Mouse (Mus musculus) liver, postnatal 0 days (tissue): ENCODE measurements around the gene Phactr2. TPM values are rescaled to one million over a fixed set of nuclear protein-coding genes. Genes with fewer than 3 reads are reported as not detected.
"Not testable (repeated sequence)": the region's sequence is repeated elsewhere in the genome, so short reads cannot be mapped to it uniquely, and the experiment has no call there.

Source experiments
- ATAC-seq: fragments of 200-750 bp; cut with Nextera tagmentation; 2 replicates; pipeline ENCODE4 v1.8.0; 2017; ENCODE audit warnings: mild to moderate bottlenecking, moderate library complexity
- DNase-seq: peaks from one replicate; pipeline ENCODE4 v3.0.0-alpha.2; 2016
- H3K27ac ChIP-seq: fragments of 300-500 bp; sonication (generic); 2 replicates; pipeline ENCODE4 v1.5.1; 2014; ENCODE audit warnings: antibody characterized with exemption, moderate library complexity, mild to moderate bottlenecking, low read depth
- H3K27me3 ChIP-seq: fragments of 300-500 bp; sonication (generic); 2 replicates; pipeline ENCODE4 v1.6.1; 2014; ENCODE audit warnings: low read length, control low read depth, mixed read lengths; ENCODE audit not compliant: insufficient read depth
- H3K36me3 ChIP-seq: fragments of 300-500 bp; sonication (generic); replicated peaks from 2 replicates; pipeline ENCODE4 v1.6.1; 2014; ENCODE audit warnings: mild to moderate bottlenecking, control low read depth, low read length, moderate library complexity, mixed read lengths; ENCODE audit not compliant: insufficient read depth
- H3K4me1 ChIP-seq: fragments of 300-500 bp; sonication (generic); 2 replicates; pipeline ENCODE4 v1.6.1; 2014; ENCODE audit warnings: antibody characterized with exemption, mild to moderate bottlenecking, control low read depth; ENCODE audit not compliant: insufficient read depth
- H3K4me2 ChIP-seq: fragments of 300-500 bp; sonication (generic); 2 replicates; pipeline ENCODE4 v1.6.1; 2014; ENCODE audit warnings: low read depth, mild to moderate bottlenecking, low read length, moderate library complexity, mixed read lengths
- H3K4me3 ChIP-seq: fragments of 300-500 bp; sonication (generic); 2 replicates; pipeline ENCODE4 v1.5.1; 2014; ENCODE audit warnings: low read depth, low read length
- H3K9ac ChIP-seq: fragments of 300-500 bp; sonication (generic); replicated peaks from 2 replicates; pipeline ENCODE4 v1.6.1; 2014; ENCODE audit warnings: mild to moderate bottlenecking, moderate library complexity
- H3K9me3 ChIP-seq: fragments of 300-500 bp; sonication (generic); 2 replicates; pipeline ENCODE4 v1.6.1; 2016; ENCODE audit warnings: mild to moderate bottlenecking, control low read depth, low read length, mixed read lengths
- CTCF ChIP-seq: sonication (generic); IDR thresholded peaks from 2 replicates; pipeline ENCODE4 v1.5.1; 2016; ENCODE audit warnings: antibody characterized with exemption, low read depth
- EP300 ChIP-seq: IDR thresholded peaks from 2 replicates; pipeline ENCODE4 v1.6.1; 2016; ENCODE audit warnings: antibody characterized with exemption, low read depth, mild to moderate bottlenecking
- WGBS: fragments of 180-500 bp; shearing (Covaris S2); extraction: QIAGEN DNeasy Blood & Tissue Kit; methylation state at CpG from one replicate; pipeline ENCODE4 v1.1.7; 2014; ENCODE audit not compliant: insufficient replicate concordance; 5-methylcytosine and 5-hydroxymethylcytosine counted together
- polyA plus RNA-seq: library from polyadenylated mRNA; unstranded; fragments of >200 nt; fragmentation: Nextera tagmentation; extraction: Ambion mirVana; gene quantifications from 2 replicates; pipeline ENCODE4 v1.2.1, GENCODE M21; 2015

Gene Phactr2
- polyA plus RNA-seq, 1 experiment from 2014 or later = 4.9 TPM

DNA sequence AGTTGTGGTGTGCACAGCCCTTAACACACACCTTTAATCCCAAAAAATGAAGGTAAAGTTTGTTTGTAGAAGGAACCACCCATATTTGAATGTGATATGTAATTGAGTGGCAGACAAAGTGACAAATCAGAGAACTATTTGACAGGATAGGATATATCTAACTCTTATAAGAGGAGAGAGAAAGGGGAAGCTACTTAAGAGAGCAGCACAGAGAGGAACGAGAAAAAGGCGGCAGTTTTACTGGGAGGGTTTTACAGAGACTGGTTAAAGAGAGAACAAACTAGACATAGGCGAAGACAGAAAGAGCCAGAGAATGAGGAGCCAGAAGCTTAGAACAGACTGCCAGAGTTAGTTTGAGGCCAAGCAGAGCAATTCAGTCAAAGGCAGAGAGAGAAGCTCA is 273.4 kb downstream of the Phactr2 start:
- WGBS = 69% methylated on average over 3 of the region's 3 CpGs
- Histone ChIP-seq H3K9me3 (no peaks in the 10 kb centered on the region), H3K4me2 (no peak overlapping the region), H3K27ac (no peak overlapping the region), H3K4me3 (no peak overlapping the region), H3K27me3 (no peaks in the 10 kb centered on the region), H3K36me3 (no peaks in the 10 kb centered on the region), H3K4me1 (no peaks in the 10 kb centered on the region), H3K9ac (no peak overlapping the region)
- no peak for ATAC-seq
- TF ChIP-seq CTCF (no peak), EP300 (no peak)
- DNase-seq = no peak

DNA sequence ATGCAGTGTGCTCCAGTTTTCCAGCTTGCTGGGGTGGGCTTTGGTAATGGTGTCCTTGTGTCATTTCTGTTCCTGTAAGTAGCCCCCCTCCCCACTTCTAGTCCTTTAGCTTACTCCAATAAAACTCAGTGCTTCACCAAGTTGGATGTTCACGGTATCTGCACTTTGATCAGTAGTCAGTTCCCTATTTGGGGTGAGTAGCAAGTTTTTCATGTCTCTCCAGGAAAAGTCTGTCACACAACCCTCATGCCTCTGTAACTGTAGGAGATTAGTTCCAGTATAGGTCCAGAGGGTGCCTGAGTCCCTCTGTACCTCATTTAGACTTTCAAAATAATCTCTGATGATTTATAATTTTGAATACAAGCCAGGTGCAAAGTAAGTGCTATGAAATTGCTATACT is 275.0 kb downstream of the Phactr2 start:
- 45% methylated on average over 1 of the region's 1 CpGs for WGBS
- Histone ChIP-seq H3K27me3 (no peaks in the 10 kb centered on the region), H3K36me3 (no peaks in the 10 kb centered on the region), H3K27ac (no peak overlapping the region), H3K4me1 (no peaks in the 10 kb centered on the region), H3K4me2 (no peak overlapping the region), H3K4me3 (no peak overlapping the region), H3K9ac (no peak overlapping the region), H3K9me3 (no peaks in the 10 kb centered on the region)
- TF ChIP-seq EP300 (no peak), CTCF (no peak)
- ATAC-seq (no peak), DNase-seq (no peak)

DNA sequence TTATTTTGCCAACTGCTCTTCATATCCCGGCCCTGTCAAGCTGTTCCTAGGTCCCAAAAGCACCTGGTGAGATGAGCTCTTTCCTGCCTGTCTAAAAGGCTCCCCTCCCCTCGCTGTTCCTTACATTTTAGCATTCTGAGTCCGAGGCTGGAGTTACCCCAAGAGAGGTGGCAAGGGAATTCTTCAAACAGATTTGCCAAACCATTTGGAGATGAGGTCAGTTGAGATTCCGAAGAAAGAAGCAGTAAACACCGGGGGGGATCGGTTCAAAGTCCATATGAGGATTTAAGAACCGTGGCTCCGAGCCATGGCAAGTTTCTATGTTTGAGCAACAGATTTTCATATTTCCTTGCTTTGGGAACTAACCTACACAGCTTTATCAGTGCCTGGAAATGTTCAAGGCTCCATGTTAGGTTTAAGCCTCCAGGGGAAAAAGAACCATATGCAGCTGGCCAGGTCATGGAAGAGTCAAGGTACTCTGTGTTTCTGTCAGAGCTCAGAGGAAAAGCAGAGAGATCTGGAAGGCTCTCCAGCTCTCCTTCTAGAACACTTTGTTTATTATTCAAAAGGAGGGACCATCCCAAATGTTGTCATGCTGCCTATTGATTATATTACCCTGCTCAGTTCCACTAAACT is 277.2 kb downstream of the Phactr2 start:
- Histone ChIP-seq H3K4me1 (peaks cover 3% of the 10 kb centered on the region), H3K27me3 (no peaks in the 10 kb centered on the region), H3K4me3 (no peak overlapping the region), H3K9ac (no peak overlapping the region), H3K36me3 (no peaks in the 10 kb centered on the region), H3K27ac (no peak overlapping the region), H3K4me2 (no peak overlapping the region), H3K9me3 (no peaks in the 10 kb centered on the region)
- no peak for ATAC-seq
- DNase-seq = no peak
- TF ChIP-seq EP300 (no peak), CTCF (no peak)
- 72% methylated on average over 8 of the region's 8 CpGs for WGBS

DNA sequence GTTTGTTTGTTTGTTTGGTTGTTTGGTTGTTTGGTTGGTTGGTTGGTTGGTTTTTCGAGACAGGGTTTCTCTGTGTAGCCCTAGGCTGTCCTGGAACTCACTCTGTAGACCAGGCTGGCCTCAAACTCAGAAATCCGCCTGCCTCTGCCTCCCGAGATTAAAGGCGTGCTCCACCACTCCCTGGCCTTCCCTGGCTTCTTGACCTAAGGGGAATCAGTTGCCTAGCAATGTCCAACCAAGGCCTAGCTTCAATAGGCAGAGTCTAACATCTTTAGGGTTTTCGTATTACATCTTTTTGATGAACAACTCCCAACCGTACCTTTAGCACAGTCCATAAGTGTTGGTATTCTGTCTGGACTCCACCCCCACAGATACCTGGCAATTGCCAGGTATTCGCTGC is 280.7 kb downstream of the Phactr2 start:
- Histone ChIP-seq H3K36me3 (peaks cover 14% of the 10 kb centered on the region), H3K4me2 (peak overlapping the region; percentile 82), H3K4me3 (peak overlapping the region; percentile 88)
- WGBS = 81% methylated on average over 7 of the region's 7 CpGs
- DNase-seq, ATAC-seq, H3K9me3 ChIP-seq, H3K9ac ChIP-seq, H3K27ac ChIP-seq, H3K27me3 ChIP-seq, H3K4me1 ChIP-seq: not testable (repeated sequence)

DNA sequence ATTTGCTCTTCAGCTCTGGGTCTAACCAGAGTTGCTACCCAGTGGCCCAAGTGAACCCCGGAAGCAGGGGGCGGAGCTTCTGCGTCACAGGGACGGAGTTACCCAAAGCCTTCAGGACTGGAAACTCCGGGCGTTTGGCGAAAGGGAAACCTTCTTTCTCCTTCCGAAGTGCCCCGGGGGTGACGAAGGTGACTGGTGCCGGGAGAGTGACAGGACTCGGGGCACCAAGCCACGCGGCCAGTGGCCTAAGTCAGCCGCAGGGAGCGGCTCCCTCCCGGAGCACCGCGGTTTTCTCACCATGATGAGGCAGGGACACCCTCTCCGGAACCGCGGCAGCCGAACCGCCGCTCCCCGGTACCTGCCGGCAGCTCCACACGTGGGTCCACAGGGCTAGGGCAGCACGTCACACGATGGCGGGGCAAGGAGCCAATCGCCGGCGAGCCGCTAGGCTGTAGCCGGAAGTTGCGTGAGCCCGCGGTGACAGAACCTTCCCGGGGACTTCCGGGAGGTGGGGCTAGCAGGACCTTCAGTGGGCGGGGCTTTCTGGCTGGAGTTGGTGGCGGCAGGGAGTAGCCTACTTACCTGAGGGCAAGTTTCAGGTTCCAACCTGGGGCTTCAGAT is 281.4 kb downstream of the Phactr2 start, which contains the start of gene Ltv1:
Gene Ltv1, minus strand, starts transcription at position 438 of the 621 bp plus-strand sequence.
- no peaks in the 10 kb centered on the region for H3K9me3 ChIP-seq
- H3K4me2 ChIP-seq = peak within 1 kb of the TSS; percentile 82
- WGBS = under 1% methylated on average over 43 of the region's 43 CpGs
- TF ChIP-seq EP300 (0 out of 2 replicates have a peak, but pooled peaks have one; percentile 7), CTCF (no peak)
- DNase-seq (peak; percentile 97), ATAC-seq (peak; percentile 100)
- peaks cover 5% of the 10 kb centered on the region for H3K4me1 ChIP-seq
- peak within 1 kb of the TSS; percentile 88 for H3K4me3 ChIP-seq
- H3K27me3 ChIP-seq = no peaks in the 10 kb centered on the region
- H3K9ac ChIP-seq = peak within 1 kb of the TSS; percentile 88
- peaks cover 14% of the 10 kb centered on the region for H3K36me3 ChIP-seq
- H3K27ac ChIP-seq = peak within 1 kb of the TSS; percentile 96

DNA sequence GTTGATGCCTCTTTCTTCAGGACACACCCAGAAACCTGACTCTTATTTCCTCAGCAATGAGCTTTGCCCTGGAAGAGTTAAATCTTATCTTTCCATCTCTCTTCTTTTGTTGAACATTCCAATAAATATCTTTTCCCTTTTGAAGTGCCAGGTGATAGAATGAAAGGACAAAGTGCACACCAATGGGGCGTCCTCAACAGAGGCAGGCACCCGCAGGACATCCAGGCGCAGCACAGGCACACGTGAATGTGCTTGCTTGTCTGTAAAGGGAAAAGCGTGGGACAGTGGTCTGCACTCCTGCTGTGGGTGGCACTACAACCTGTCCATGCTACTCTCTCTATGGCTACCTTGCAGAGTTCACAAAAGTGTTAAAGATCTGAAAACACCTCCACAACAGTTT is 284.3 kb downstream of the Phactr2 start:
- ATAC-seq (no peak), DNase-seq (no peak)
- H3K4me3 ChIP-seq = no peak overlapping the region
- no peak for TF ChIP-seq EP300
- TF ChIP-seq CTCF = no peak
- H3K27me3 ChIP-seq = no peaks in the 10 kb centered on the region
- peaks cover 18% of the 10 kb centered on the region for H3K36me3 ChIP-seq
- H3K27ac ChIP-seq = no peak overlapping the region
- no peak overlapping the region for H3K4me2 ChIP-seq
- WGBS = 81% methylated on average over 5 of the region's 5 CpGs
- no peaks in the 10 kb centered on the region for H3K9me3 ChIP-seq
- H3K9ac ChIP-seq = no peak overlapping the region
- peaks cover 5% of the 10 kb centered on the region for H3K4me1 ChIP-seq

DNA sequence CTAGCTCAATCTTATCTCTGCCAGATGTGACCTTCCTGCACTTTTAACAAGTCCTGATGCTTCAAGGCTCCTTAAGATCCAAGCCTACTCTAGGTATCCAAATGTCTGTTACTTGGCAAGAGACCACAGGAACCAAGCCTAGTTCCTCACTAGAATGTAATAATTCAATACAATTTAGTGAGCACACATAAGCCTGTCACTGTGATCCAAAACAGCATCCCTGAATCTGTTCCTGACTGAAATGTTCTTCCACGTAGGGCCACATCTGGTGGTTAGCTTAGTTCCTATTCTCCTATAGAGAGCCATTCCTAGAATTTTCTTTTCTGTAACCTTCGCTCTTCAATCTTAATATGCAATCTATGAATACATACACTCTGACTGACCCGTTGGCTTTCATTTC is 287.5 kb downstream of the Phactr2 start:
- no peak overlapping the region for H3K4me3 ChIP-seq
- TF ChIP-seq CTCF (no peak), EP300 (no peak)
- no peak overlapping the region for H3K27ac ChIP-seq
- no peaks in the 10 kb centered on the region for H3K9me3 ChIP-seq
- no peak overlapping the region for H3K4me2 ChIP-seq
- H3K27me3 ChIP-seq = no peaks in the 10 kb centered on the region
- no peak overlapping the region for H3K9ac ChIP-seq
- peaks cover 34% of the 10 kb centered on the region for H3K36me3 ChIP-seq
- no peak for ATAC-seq
- DNase-seq = no peak
- 82% methylated on average over 3 of the region's 3 CpGs for WGBS
- H3K4me1 ChIP-seq = 0 out of 2 replicates have a peak, but pooled peaks cover 6% of the 10 kb centered on the region
